In the genomic region with DNA sequence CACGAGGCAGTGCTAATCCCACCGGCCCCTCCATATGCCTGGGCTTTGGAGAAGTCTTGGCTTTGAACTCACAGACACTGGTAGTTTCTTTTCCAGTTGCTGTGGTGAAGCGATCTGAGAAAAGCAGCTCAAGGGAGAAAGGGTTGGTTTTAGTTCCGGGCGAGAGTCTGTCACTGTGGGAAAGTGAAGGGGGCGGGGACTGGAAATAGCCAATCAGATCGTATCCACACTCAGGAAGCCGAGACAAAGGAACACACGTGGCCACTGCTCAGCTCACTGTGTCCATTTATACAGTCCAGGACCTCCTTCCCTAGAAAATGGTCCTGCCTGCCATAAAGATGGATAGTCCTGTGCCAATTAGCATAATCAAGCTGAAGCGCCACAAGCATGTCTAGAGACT, we compare ENCODE assay signal across 14 mouse cellular contexts. TPM values are rescaled to one million over a fixed set of nuclear protein-coding genes. Genes with fewer than 3 reads are reported as not detected.
A peak's percentile ranks its signal among the peaks of the same experiment; 100 is the strongest.
DNase-seq lines count a peak whose midpoint lies in the region; ATAC-seq and TF ChIP-seq lines count a peak whose summit lies in the region.
"Had no signal": no experiment of that assay in that cellular context is flagged by ENCODE, and none has a peak within 500 bp of the region (broad histone marks: within the 10 kb centered on the region; RNA-seq: fewer than 3 reads in every experiment).

No protein-coding gene starts in this region.

- H3K36me3 ChIP-seq in heart, postnatal 0 days (replicated peaks; ENCODE audit: control insufficient read depth, insufficient read depth, low read length) = no peaks in the 10 kb centered on the region
- H3K36me3 ChIP-seq in midbrain, postnatal 0 days (ENCODE audit: insufficient read depth, low read length) = no peaks in the 10 kb centered on the region
- H3K36me3 ChIP-seq in midbrain, embryonic 16.5 days (ENCODE audit: control insufficient read depth, insufficient read depth, low read length) = no peaks in the 10 kb centered on the region
- H3K36me3 ChIP-seq in stomach, postnatal 0 days (ENCODE audit: control insufficient read depth, insufficient read depth, low read length) = no peaks in the 10 kb centered on the region
- H3K36me3 ChIP-seq: kidney, embryonic 15.5 days had no signal

- DNase-seq in cerebellum, postnatal 14 days = peak; percentile 12 to 20
- no peak for DNase-seq in cerebellum, postnatal 25 days
- DNase-seq in heart, postnatal 0 days (ENCODE audit: low spot score) = peak; percentile 48
- DNase-seq in heart, postnatal 25 days (ENCODE audit: low spot score) = no peak
- peak; percentile 8 for DNase-seq in midbrain, postnatal 0 days (ENCODE audit: low spot score)
- peak; percentile 52 for DNase-seq in stomach, postnatal 0 days (ENCODE audit: low spot score)
- no peak for DNase-seq in left cerebral cortex, postnatal 4 days
- DNase-seq: adrenal gland, postnatal 36 days; cerebellum, adult 11-12 months; liver had no signal

- H3K27ac ChIP-seq in heart, postnatal 0 days (ENCODE audit: low read depth) = peak overlapping the region; percentile 3
- no peak overlapping the region for H3K27ac ChIP-seq in midbrain, postnatal 0 days (ENCODE audit: low read depth, low read length)
- no peak overlapping the region for H3K27ac ChIP-seq in midbrain, embryonic 16.5 days (ENCODE audit: low read length)
- H3K27ac ChIP-seq in stomach, postnatal 0 days (replicated peaks) = peak overlapping the region; percentile 77; the same call in 1 of the 2 replicates
- H3K27ac ChIP-seq: hindbrain, embryonic 14.5 days; kidney, embryonic 15.5 days had no signal

- 78% methylated on average over 10 of the region's 10 CpGs for WGBS in heart, postnatal 0 days
- 73% methylated on average over 10 of the region's 10 CpGs for WGBS in midbrain, postnatal 0 days
- 75% methylated on average over 10 of the region's 10 CpGs for WGBS in midbrain, embryonic 16.5 days
- WGBS in stomach, postnatal 0 days = 71% methylated on average over 10 of the region's 10 CpGs

- no peak overlapping the region for H3K9ac ChIP-seq in heart, postnatal 0 days (replicated peaks; ENCODE audit: low read depth, low read length)
- H3K9ac ChIP-seq in midbrain, postnatal 0 days (replicated peaks; ENCODE audit: low read length, poor library complexity, severe bottlenecking) = no peak overlapping the region
- H3K9ac ChIP-seq in midbrain, embryonic 16.5 days (ENCODE audit: low read depth, low read length) = no peak overlapping the region
- no peak overlapping the region for H3K9ac ChIP-seq in stomach, postnatal 0 days (ENCODE audit: low read length)
- H3K9ac ChIP-seq: hindbrain, embryonic 14.5 days; kidney, embryonic 15.5 days had no signal

- H3K4me3 ChIP-seq in heart, postnatal 0 days (ENCODE audit: low read depth, low read length) = no peak overlapping the region
- no peak overlapping the region for H3K4me3 ChIP-seq in midbrain, postnatal 0 days (ENCODE audit: low read depth, low read length)
- no peak overlapping the region for H3K4me3 ChIP-seq in midbrain, embryonic 16.5 days (ENCODE audit: low read depth, low read length)
- H3K4me3 ChIP-seq in stomach, postnatal 0 days (ENCODE audit: low read depth, low read length) = no peak overlapping the region
- H3K4me3 ChIP-seq: kidney, embryonic 15.5 days; megakaryocyte, embryonic 14.5 days had no signal

- no peaks in the 10 kb centered on the region for H3K27me3 ChIP-seq in heart, postnatal 0 days (ENCODE audit: control insufficient read depth, insufficient read depth, low read length)
- no peaks in the 10 kb centered on the region for H3K27me3 ChIP-seq in midbrain, postnatal 0 days (ENCODE audit: insufficient read depth, low read length)
- no peaks in the 10 kb centered on the region for H3K27me3 ChIP-seq in midbrain, embryonic 16.5 days (ENCODE audit: control insufficient read depth, insufficient read depth, low read depth, low read length)
- H3K27me3 ChIP-seq in stomach, postnatal 0 days (ENCODE audit: control insufficient read depth, insufficient read depth, low read length) = no peaks in the 10 kb centered on the region
- H3K27me3 ChIP-seq: kidney, embryonic 15.5 days had no signal

- intact Hi-C loops in heart, postnatal 25 days (cut with DNase I) = no loop called here
- intact Hi-C loops in left cerebral cortex, postnatal 4 days (cut with DNase I) = no loop called here

- no peak for TF ChIP-seq EP300 in heart, postnatal 0 days (IDR thresholded peaks at IDR 0.05; ENCODE audit: low read depth)
- no peak for TF ChIP-seq EP300 in stomach, postnatal 0 days (optimal IDR thresholded peaks at IDR 0.05)

- no peak overlapping the region for H3K4me2 ChIP-seq in heart, postnatal 0 days (ENCODE audit: low read depth, low read length)
- no peak overlapping the region for H3K4me2 ChIP-seq in midbrain, postnatal 0 days (ENCODE audit: low read depth, low read length, poor library complexity, severe bottlenecking)
- no peak overlapping the region for H3K4me2 ChIP-seq in midbrain, embryonic 16.5 days (ENCODE audit: low read length)
- H3K4me2 ChIP-seq in stomach, postnatal 0 days (replicated peaks; ENCODE audit: low read depth) = no peak overlapping the region
- H3K4me2 ChIP-seq: hindbrain, embryonic 14.5 days; kidney, embryonic 15.5 days had no signal

- TF ChIP-seq CTCF in heart, postnatal 0 days (IDR thresholded peaks at IDR 0.05; ENCODE audit: low read depth) = no peak
- no peak for TF ChIP-seq CTCF in midbrain, postnatal 0 days (IDR thresholded peaks at IDR 0.05)
- TF ChIP-seq CTCF in stomach, postnatal 0 days (IDR thresholded peaks at IDR 0.05; ENCODE audit: low read depth) = no peak

- no peaks in the 10 kb centered on the region for H3K9me3 ChIP-seq in heart, postnatal 0 days (replicated peaks; ENCODE audit: control insufficient read depth, low read length)
- no peaks in the 10 kb centered on the region for H3K9me3 ChIP-seq in midbrain, postnatal 0 days (ENCODE audit: low read length)
- no peaks in the 10 kb centered on the region for H3K9me3 ChIP-seq in midbrain, embryonic 16.5 days (replicated peaks; ENCODE audit: control insufficient read depth, low read length, poor library complexity, severe bottlenecking)
- H3K9me3 ChIP-seq in stomach, postnatal 0 days (ENCODE audit: control insufficient read depth, low read length) = no peaks in the 10 kb centered on the region
- H3K9me3 ChIP-seq: kidney, embryonic 15.5 days; megakaryocyte, embryonic 14.5 days had no signal

- peak; percentile 37; the same call in 1 of the 2 replicates for ATAC-seq in heart, postnatal 0 days (ENCODE audit: insufficient read depth, low read depth)
- ATAC-seq in midbrain, postnatal 0 days (ENCODE audit: low FRiP score) = peak; percentile 31; the same call in 1 of the 2 replicates
- no peak for ATAC-seq in midbrain, embryonic 16.5 days
- peak; percentile 51; the same call in 1 of the 2 replicates for ATAC-seq in stomach, postnatal 0 days (ENCODE audit: low FRiP score, low TSS enrichment)

- H3K4me1 ChIP-seq in heart, postnatal 0 days (ENCODE audit: control insufficient read depth, insufficient read depth) = peaks cover 30% of the 10 kb centered on the region
- no peaks in the 10 kb centered on the region for H3K4me1 ChIP-seq in midbrain, postnatal 0 days (ENCODE audit: insufficient read depth, low read length)
- H3K4me1 ChIP-seq in midbrain, embryonic 16.5 days (ENCODE audit: control insufficient read depth, insufficient read depth, low read length) = peaks cover 6% of the 10 kb centered on the region
- H3K4me1 ChIP-seq in stomach, postnatal 0 days (replicated peaks; ENCODE audit: control insufficient read depth, insufficient read depth) = peaks cover 5% of the 10 kb centered on the region; the same call in 1 of the 2 replicates
- H3K4me1 ChIP-seq: megakaryocyte, embryonic 14.5 days had no signal

RNA-seq across cellular contexts. Expression of a gene that starts 57.2 kb away (rescaled TPM):
- total RNA-seq in heart, postnatal 0 days (2014; rRNA removed; ENCODE audit: low replicate concordance) = 70.8 and 81.4 TPM in 2 replicates
- 15.1 and 16.0 TPM in 2 replicates for polyA plus RNA-seq in heart, postnatal 0 days (2015; fragmentation: Nextera tagmentation; extraction: Ambion mirVana)
- 10 to 100 TPM; 35.7 to 37.0 TPM for total RNA-seq in heart, postnatal 25 days (2021)
- 20.3 and 21.8 TPM in 2 replicates for total RNA-seq in midbrain, postnatal 0 days (2014; rRNA removed)
- polyA plus RNA-seq in midbrain, postnatal 0 days (2015; fragmentation: Nextera tagmentation; extraction: Ambion mirVana) = 6.7 and 7.2 TPM in 2 replicates
- polyA plus RNA-seq in midbrain, embryonic 16.5 days (2015; fragmentation: Nextera tagmentation; extraction: Ambion mirVana) = 7.1 and 7.7 TPM in 2 replicates
- polyA plus RNA-seq in stomach, postnatal 0 days (2015; fragmentation: Nextera tagmentation; extraction: Ambion mirVana) = 16.8 and 18.5 TPM in 2 replicates
- 10 to 100 TPM; 11.5 to 12.0 TPM for total RNA-seq in left cerebral cortex, postnatal 4 days (2021)

Comparison
In these comparisons a context has a peak if more than half of its experiments do, and no peak if none do; other contexts are left out.
1. DNase-seq: peak in cerebellum, postnatal 14 days (2 of 2), heart, postnatal 0 days (single experiment), midbrain, postnatal 0 days (single experiment) and stomach, postnatal 0 days (single experiment); none in cerebellum, postnatal 25 days (0 of 2), heart, postnatal 25 days (single experiment) and left cerebral cortex, postnatal 4 days (single experiment).
2. H3K27ac ChIP-seq: peak in heart, postnatal 0 days (single experiment) and stomach, postnatal 0 days (single experiment); none in midbrain, postnatal 0 days (single experiment) and midbrain, embryonic 16.5 days (single experiment).